Mouse (Mus musculus) CH12.LX (cell line): Measurements from ENCODE around the gene Anapc15-ps. TPM values are rescaled to one million over a fixed set of nuclear protein-coding genes. Genes with fewer than 3 reads are reported as not detected.

Source experiments
- DNase-seq: peaks from one replicate; pipeline ENCODE4 v3.0.0-alpha.2; 2013; ENCODE audit errors: extremely low read depth
- H3K27ac ChIP-seq: 2 replicates; pipeline ENCODE4 v1.5.1; 2012; ENCODE audit warnings: low read depth, mild to moderate bottlenecking, control low read depth, moderate library complexity; ENCODE audit not compliant: insufficient read depth
- H3K27me3 ChIP-seq: replicated peaks from 2 replicates; pipeline ENCODE3; 2012; ENCODE audit warnings: inconsistent platforms
- H3K36me3 ChIP-seq, 2 experiments: replicated peaks in 1 of 2; 2 replicates each; pipeline versions ENCODE3 to v1.6.1; 2012; ENCODE audit warnings: inconsistent platforms in 1 of 2, low read length in 1 of 2, mild to moderate bottlenecking in 1 of 2, mixed read lengths in 1 of 2, moderate library complexity in 1 of 2; ENCODE audit not compliant: control insufficient read depth in 1 of 2, insufficient read depth in 1 of 2
- H3K4me1 ChIP-seq, 2 experiments: 2 replicates each; pipeline ENCODE4 v1.6.1; 2012; ENCODE audit warnings: inconsistent platforms in 1 of 2, moderate library complexity in 1 of 2; ENCODE audit not compliant: insufficient read depth in 2 of 2, control insufficient read depth in 1 of 2
- H3K4me2 ChIP-seq: 2 replicates; pipeline ENCODE4 v1.6.1; 2012; ENCODE audit warnings: low read depth, mild to moderate bottlenecking, control low read depth; ENCODE audit not compliant: poor library complexity, insufficient read depth, severe bottlenecking
- H3K4me3 ChIP-seq, 3 experiments: fragments of 150-350 bp in 1 of 3; sonication (generic) in 1 of 3; replicated peaks in 1 of 3; 2 replicates each; pipeline versions ENCODE3 to v1.5.1; 2011 to 2012; ENCODE audit warnings: low read depth in 2 of 3, low read length in 2 of 3, mild to moderate bottlenecking in 2 of 3, moderate library complexity in 2 of 3, control low read depth in 1 of 3, improper control_type of control experiment in 1 of 3, inconsistent platforms in 1 of 3, mixed read lengths in 1 of 3; ENCODE audit not compliant: poor library complexity in 1 of 3
- H3K79me2 ChIP-seq: replicated peaks from 2 replicates; pipeline ENCODE4 v1.6.1; 2012; ENCODE audit warnings: mild to moderate bottlenecking, moderate library complexity; ENCODE audit not compliant: control insufficient read depth, poor library complexity, insufficient read depth, severe bottlenecking; ENCODE audit errors: extremely low read depth
- H3K9ac ChIP-seq: 2 replicates; pipeline ENCODE4 v1.6.1; 2012; ENCODE audit warnings: low read depth, mild to moderate bottlenecking, control low read depth, moderate library complexity; ENCODE audit not compliant: insufficient read depth
- H3K9me3 ChIP-seq: replicated peaks from 2 replicates; pipeline ENCODE3; 2012; ENCODE audit warnings: low read length, inconsistent platforms, mixed read lengths
- BHLHE40 ChIP-seq: IDR thresholded peaks from 2 replicates; pipeline ENCODE4 v1.6.1; 2011; ENCODE audit warnings: mild to moderate bottlenecking, low read depth, low read length, improper control_type of control experiment
- CHD1 ChIP-seq: IDR thresholded peaks from 2 replicates; pipeline ENCODE4 v1.6.1; 2012; ENCODE audit warnings: low read depth, low read length, improper control_type of control experiment, inconsistent platforms
- CTCF ChIP-seq, 2 experiments: IDR thresholded peaks in 1 of 2; conservative IDR thresholded peaks in 1 of 2; 2 replicates each; pipeline ENCODE4 v1.5.1; 2011 to 2012; ENCODE audit warnings: low read depth in 2 of 2, low read length in 2 of 2, improper control_type of control experiment in 1 of 2, inconsistent platforms in 1 of 2, mild to moderate bottlenecking in 1 of 2, moderate library complexity in 1 of 2
- EP300 ChIP-seq: IDR thresholded peaks from 2 replicates; pipeline ENCODE4 v1.6.1; 2011; ENCODE audit warnings: low read length, improper control_type of control experiment
- ETS1 ChIP-seq: conservative IDR thresholded peaks from 2 replicates; pipeline ENCODE4 v1.6.1; 2012; ENCODE audit warnings: low read depth, mild to moderate bottlenecking, inconsistent platforms, low read length, improper control_type of control experiment, moderate library complexity
- GABPA ChIP-seq: IDR thresholded peaks from 2 replicates; pipeline ENCODE4 v1.6.1; 2012; ENCODE audit warnings: low read depth, low read length, improper control_type of control experiment, inconsistent platforms; ENCODE audit not compliant: insufficient replicate concordance
- HCFC1 ChIP-seq: IDR thresholded peaks from 2 replicates; pipeline ENCODE4 v1.6.1; 2012; ENCODE audit warnings: low read depth, mild to moderate bottlenecking, inconsistent platforms, low read length, improper control_type of control experiment
- JUND ChIP-seq: conservative IDR thresholded peaks from 2 replicates; pipeline ENCODE4 v1.6.1; 2011; ENCODE audit warnings: low read depth, low read length, improper control_type of control experiment
- MAFK ChIP-seq: IDR thresholded peaks from 2 replicates; pipeline ENCODE4 v1.6.1; 2011; ENCODE audit warnings: low read length, improper control_type of control experiment; ENCODE audit not compliant: insufficient replicate concordance
- MAX ChIP-seq: IDR thresholded peaks from 2 replicates; pipeline ENCODE4 v1.6.1; 2011; ENCODE audit warnings: low read length, improper control_type of control experiment
- MAZ ChIP-seq: IDR thresholded peaks from 2 replicates; pipeline ENCODE4 v1.6.1; 2012; ENCODE audit warnings: low read depth, mild to moderate bottlenecking, inconsistent platforms, low read length, improper control_type of control experiment, moderate library complexity
- MEF2A ChIP-seq: IDR thresholded peaks from 2 replicates; pipeline ENCODE4 v1.6.1; 2014; ENCODE audit warnings: low read depth, mild to moderate bottlenecking, inconsistent platforms, low read length, improper control_type of control experiment, borderline replicate concordance
- MXI1 ChIP-seq: IDR thresholded peaks from 2 replicates; pipeline ENCODE4 v1.6.1; 2011; ENCODE audit warnings: mild to moderate bottlenecking, low read depth, low read length, improper control_type of control experiment
- NELFE ChIP-seq: IDR thresholded peaks from 2 replicates; pipeline ENCODE4 v1.6.1; 2011; ENCODE audit warnings: low read depth, low read length, improper control_type of control experiment
- PAX5 ChIP-seq: IDR thresholded peaks from 2 replicates; pipeline ENCODE4 v1.6.1; 2012; ENCODE audit warnings: low read length, inconsistent platforms, mixed read lengths
- POLR2A ChIP-seq: IDR thresholded peaks from 2 replicates; pipeline ENCODE4 v1.6.1; 2011; ENCODE audit warnings: low read depth, mild to moderate bottlenecking, improper control_type of control experiment, low read length
- RCOR1 ChIP-seq: conservative IDR thresholded peaks from 2 replicates; pipeline ENCODE4 v1.6.1; 2012; ENCODE audit warnings: low read depth, mild to moderate bottlenecking, inconsistent platforms, low read length, improper control_type of control experiment
- UBTF ChIP-seq: IDR thresholded peaks from 2 replicates; pipeline ENCODE4 v1.6.1; 2012; ENCODE audit warnings: low read depth, mild to moderate bottlenecking, inconsistent platforms, low read length, improper control_type of control experiment, moderate library complexity
- USF1 ChIP-seq: IDR thresholded peaks from 2 replicates; pipeline ENCODE4 v1.6.1; 2014; ENCODE audit warnings: low read depth, mild to moderate bottlenecking, inconsistent platforms, low read length, improper control_type of control experiment
- USF2 ChIP-seq: conservative IDR thresholded peaks from 2 replicates; pipeline ENCODE4 v1.6.1; 2011; ENCODE audit warnings: low read depth, low read length, improper control_type of control experiment
- ZKSCAN1 ChIP-seq: IDR thresholded peaks from 2 replicates; pipeline ENCODE4 v1.6.1; 2012; ENCODE audit warnings: low read depth, inconsistent platforms, low read length, improper control_type of control experiment, borderline replicate concordance
- ZMIZ1 ChIP-seq: IDR thresholded peaks from 2 replicates; pipeline ENCODE4 v1.6.1; 2012; ENCODE audit warnings: low read depth, mild to moderate bottlenecking, inconsistent platforms, low read length, improper control_type of control experiment
- dilution Hi-C: fragments of 300-500 bp; cut with MboI; formaldehyde crosslinking; loops from 2 replicates; pipeline ENCODE4 v1.14.3; 2020; ENCODE audit warnings: low sequenced_read_pairs; ENCODE audit not compliant: extremely low pct_unique_long_range_greater_than_20kb, extremely low pct_ligation_motif_present
- in situ Hi-C: fragments of 300-500 bp; cut with MboI; formaldehyde crosslinking; loops from 3 replicates; pipeline ENCODE4 v1.14.3; 2019; ENCODE audit warnings: low sequenced_read_pairs, low pct_ligation_motif_present, low pct_unique_long_range_greater_than_20kb, mixed read lengths
- polyA plus RNA-seq: library from polyadenylated mRNA; unstranded; fragments of >175 nt; gene quantifications from 2 replicates; pipeline ENCODE4 v1.2.1, GENCODE M21; 2012; ENCODE audit warnings: low read depth; ENCODE audit not compliant: insufficient read length
- total RNA-seq, 2 experiments: library from RNA; depleted of rRNA; stranded (reverse); fragments of 300-350 nt in 1 of 2; fragments of >200 nt in 1 of 2; gene quantifications; 2 replicates each; pipeline ENCODE4 v1.2.3; 2012 to 2014

The Anapc15-ps gene
- total and polyA plus RNA-seq, 3 experiments = 2.8 TPM; not detected in 2

- Histone ChIP-seq H3K9me3 (no peaks in the 10 kb centered on the region), H3K4me1 (no peaks in the 10 kb centered on the region), H3K27me3 (no peaks in the 10 kb centered on the region), H3K27ac (no peak overlapping the region), H3K4me2 (no peak overlapping the region), H3K4me3 (no peak overlapping the region), H3K36me3 (no peaks in the 10 kb centered on the region), H3K9ac (no peak overlapping the region), H3K79me2 (no peaks in the 10 kb centered on the region)
- DNase-seq = no peak
- no peak for TF ChIP-seq MAZ
- no peak for TF ChIP-seq MAFK
- no peak for TF ChIP-seq NELFE
- no peak for TF ChIP-seq POLR2A
- no peak for TF ChIP-seq GABPA
- no peak for TF ChIP-seq PAX5
- TF ChIP-seq MEF2A = no peak
- no peak for TF ChIP-seq USF1
- TF ChIP-seq UBTF = no peak
- TF ChIP-seq EP300 = no peak
- TF ChIP-seq MXI1 = no peak
- TF ChIP-seq ZMIZ1 = no peak
- TF ChIP-seq USF2 = no peak
- no peak for TF ChIP-seq ZKSCAN1
- TF ChIP-seq MAX = no peak
- in situ Hi-C loops = no loop called here
- dilution Hi-C loops = no loop called here
Measured at GRCm38 (mm10) chr10:95709143-95709880, 36.1 kb upstream of the Anapc15-ps start.

- Histone ChIP-seq H3K9me3 (no peaks in the 10 kb centered on the region), H3K79me2 (no peaks in the 10 kb centered on the region), H3K4me2 (no peak overlapping the region), H3K27ac (no peak overlapping the region), H3K4me1 (no peaks in the 10 kb centered on the region), H3K36me3 (no peaks in the 10 kb centered on the region), H3K9ac (no peak overlapping the region), H3K4me3 (no peak overlapping the region), H3K27me3 (no peaks in the 10 kb centered on the region)
- in situ Hi-C loops = no loop called here
- TF ChIP-seq BHLHE40 (no peak), MAFK (no peak), JUND (no peak), ETS1 (no peak), CTCF (conservative IDR thresholded peaks at IDR 0.05 in 1 of 2, IDR thresholded peaks at IDR 0.05 in 1 of 2; ENCODE audit: low read depth in 2 of 2, low read length in 2 of 2) (no peak), MXI1 (no peak), EP300 (no peak), USF1 (no peak), MEF2A (no peak), MAX (no peak), UBTF (no peak), HCFC1 (no peak), RCOR1 (no peak), ZMIZ1 (no peak), CHD1 (no peak)
- dilution Hi-C loops = no loop called here
- DNase-seq = no peak
Measured at GRCm38 (mm10) chr10:95708001-95708400, 34.8 kb upstream of the Anapc15-ps start.
